Mouse (Mus musculus) stomach, embryonic 16.5 days (tissue): ENCODE data around the gene Magt1. TPM values are rescaled to one million over a fixed set of nuclear protein-coding genes. Genes with fewer than 3 reads are reported as not detected.

Experiments used
- polyA plus RNA-seq: library from polyadenylated mRNA; unstranded; fragments of >200 nt; fragmentation: Nextera tagmentation; extraction: Ambion mirVana; gene quantifications from 2 replicates; pipeline ENCODE4 v1.2.1, GENCODE M21; 2015

The Magt1 gene
- polyA plus RNA-seq, 1 experiment from 2014 or later, result 82.3 TPM

Other genes starting within 250 kb of the Magt1 start
- gene Fgf16, start 247.6 kb downstream of the Magt1 start, polyA plus RNA-seq, result 0.14 and 0.15 TPM in 2 replicates
- gene Atrx, start 82.5 kb downstream of the Magt1 start, polyA plus RNA-seq, result 137 and 154 TPM in 2 replicates
- gene Cox7b, start 3.8 kb upstream of the Magt1 start, polyA plus RNA-seq, result 405 and 440 TPM in 2 replicates
- 27.6 and 28.3 TPM in 2 replicates for gene Atp7a, start 15.4 kb upstream of the Magt1 start, polyA plus RNA-seq
- 1.4 TPM in 2 replicates for gene Tlr13, start 131.3 kb upstream of the Magt1 start, polyA plus RNA-seq
- gene Pgk1, start 175.2 kb upstream of the Magt1 start, polyA plus RNA-seq, result 302 and 332 TPM in 2 replicates
- 11.5 and 12.7 TPM in 2 replicates for gene Taf9b, start 209.3 kb upstream of the Magt1 start, polyA plus RNA-seq
- not detected in 2 replicates for gene Fnd3c2, start 243.5 kb upstream of the Magt1 start, polyA plus RNA-seq